ENCODE assay signal across 8 mouse cellular contexts in genomic region chr13:83604320-83604719, GRCm38 (mm10).
A peak's percentile ranks its signal among the peaks of the same experiment; 100 is the strongest.
DNase-seq lines count a peak whose midpoint lies in the region; ATAC-seq and TF ChIP-seq lines count a peak whose summit lies in the region.

No protein-coding gene starts in this region.

- H3K9ac ChIP-seq in lung, embryonic 14.5 days: no peak overlapping the region
- H3K9ac ChIP-seq in limb, embryonic 15.5 days: no peak overlapping the region

- ATAC-seq in lung, embryonic 14.5 days (ENCODE audit: insufficient read depth): peak; percentile 73
- no peak for ATAC-seq in limb, embryonic 15.5 days (ENCODE audit: insufficient number of reproducible peaks, low FRiP score, low TSS enrichment, low read depth)

- peak overlapping the region; percentile 72 for H3K27ac ChIP-seq in lung, embryonic 14.5 days (ENCODE audit: low read depth)
- H3K27ac ChIP-seq in limb, embryonic 15.5 days: 0 out of 2 replicates have a peak overlapping the region, but pooled peaks have one; percentile 67
- H3K27ac ChIP-seq in thymus, adult 2 months (ENCODE audit: control insufficient read depth, insufficient read depth, low read length): no peak overlapping the region

- 16% methylated on average over 3 of the region's 3 CpGs for WGBS in lung, embryonic 14.5 days
- WGBS in lung, adult 2 months: 4% methylated on average over 3 of the region's 3 CpGs
- 14% methylated on average over 3 of the region's 3 CpGs for WGBS in limb, embryonic 15.5 days
- 61% methylated on average over 3 of the region's 3 CpGs for WGBS in thymus, adult 2 months

- H3K4me3 ChIP-seq in lung, embryonic 14.5 days (ENCODE audit: low read depth, low read length): no peak overlapping the region
- H3K4me3 ChIP-seq in lung, adult 2 months (replicated peaks; ENCODE audit: extremely low read depth, low read depth, low read length): no peak overlapping the region
- no peak overlapping the region for H3K4me3 ChIP-seq in limb, embryonic 15.5 days
- no peak overlapping the region for H3K4me3 ChIP-seq in thymus, adult 2 months (ENCODE audit: control insufficient read depth, insufficient read depth, low read length)

- H3K27me3 ChIP-seq in lung, embryonic 14.5 days (ENCODE audit: insufficient read depth, low read length): no peaks in the 10 kb centered on the region
- no peaks in the 10 kb centered on the region for H3K27me3 ChIP-seq in limb, embryonic 15.5 days
- no peaks in the 10 kb centered on the region for H3K27me3 ChIP-seq in thymus, adult 2 months (ENCODE audit: control insufficient read depth, insufficient read depth, low read length)

- DNase-seq in cerebellum, adult 9-10 months: peak; percentile 16
- DNase-seq in cerebellum, adult 11 months: no peak
- peak; percentile 71 for DNase-seq in lung, embryonic 14.5 days
- no peak for DNase-seq in lung, adult 2 months
- DNase-seq in fibroblast of lung, adult 2 months (ENCODE audit: low read depth): peak; percentile 85
- DNase-seq in yolk sac, embryonic 10.5 days (ENCODE audit: low spot score): no peak
- DNase-seq in thymus, adult 2 months: no peak

- H3K4me2 ChIP-seq in lung, embryonic 14.5 days: no peak overlapping the region
- H3K4me2 ChIP-seq in limb, embryonic 15.5 days: no peak overlapping the region

- H3K9me3 ChIP-seq in lung, embryonic 14.5 days (ENCODE audit: low read depth, low read length): no peaks in the 10 kb centered on the region
- H3K9me3 ChIP-seq in limb, embryonic 15.5 days: no peaks in the 10 kb centered on the region

- H3K36me3 ChIP-seq in lung, embryonic 14.5 days (ENCODE audit: insufficient read depth): no peaks in the 10 kb centered on the region
- no peaks in the 10 kb centered on the region for H3K36me3 ChIP-seq in limb, embryonic 15.5 days
- no peaks in the 10 kb centered on the region for H3K36me3 ChIP-seq in thymus, adult 2 months (ENCODE audit: control insufficient read depth, insufficient read depth, low read length)

- H3K4me1 ChIP-seq in lung, embryonic 14.5 days (ENCODE audit: insufficient read depth): peaks cover 12% of the 10 kb centered on the region; the same call in 1 of the 2 replicates
- peaks cover 11% of the 10 kb centered on the region for H3K4me1 ChIP-seq in lung, adult 2 months (ENCODE audit: control insufficient read depth, insufficient read depth, low read length)
- peaks cover 19% of the 10 kb centered on the region for H3K4me1 ChIP-seq in limb, embryonic 15.5 days
- H3K4me1 ChIP-seq in thymus, adult 2 months (replicated peaks; ENCODE audit: control insufficient read depth, insufficient read depth, low read length): no peaks in the 10 kb centered on the region

- no peak for TF ChIP-seq POLR2A in lung, adult 2 months (IDR thresholded peaks at IDR 0.05; ENCODE audit: borderline replicate concordance, extremely low read depth, low read depth, low read length)
- no peak for TF ChIP-seq POLR2A in thymus, adult 2 months (IDR thresholded peaks at IDR 0.05; ENCODE audit: control insufficient read depth, extremely low read depth, insufficient read depth, low read length, poor library complexity)

- TF ChIP-seq CTCF in lung, embryonic 14.5 days (IDR thresholded peaks at IDR 0.05; ENCODE audit: low read depth): no peak
- TF ChIP-seq CTCF in lung, adult 2 months (IDR thresholded peaks at IDR 0.05; ENCODE audit: insufficient read depth, low read length): no peak
- no peak for TF ChIP-seq CTCF in thymus, adult 2 months (IDR thresholded peaks at IDR 0.05; ENCODE audit: borderline replicate concordance, control insufficient read depth, extremely low read depth, insufficient read depth, low read length, poor library complexity)

Comparison
In these comparisons a context has a peak if more than half of its experiments do, and no peak if none do; other contexts are left out.
1. DNase-seq: peak in cerebellum, adult 9-10 months (single experiment), lung, embryonic 14.5 days (single experiment) and fibroblast of lung, adult 2 months (single experiment); none in cerebellum, adult 11 months (single experiment), lung, adult 2 months (single experiment), yolk sac, embryonic 10.5 days (single experiment) and thymus, adult 2 months (single experiment).